Mouse (Mus musculus) cortical plate, adult 2 months (tissue): Measurements from ENCODE around the gene Stk11.

ENCODE experiments used
- CTCF ChIP-seq: fragments of 200-500 bp; IDR thresholded peaks from 2 replicates; pipeline ENCODE4 v1.5.1; 2011; ENCODE audit warnings: mild to moderate bottlenecking, control low read depth, low read length; ENCODE audit not compliant: insufficient read depth; ENCODE audit errors: extremely low read depth
- POLR2A ChIP-seq: fragments of 200-500 bp; IDR thresholded peaks from 2 replicates; pipeline ENCODE4 v1.6.1; 2011; ENCODE audit warnings: mild to moderate bottlenecking, low read length, control low read depth; ENCODE audit not compliant: insufficient read depth; ENCODE audit errors: extremely low read depth

GRCm38 (mm10) chr10:80152071-80152872, 36.7 kb downstream of the Stk11 start:
- TF ChIP-seq CTCF (no peak), POLR2A (no peak)
